Mouse (Mus musculus) embryonic facial prominence, embryonic 11.5 days (tissue): ENCODE measurements at regions not wholly inside any gene's neighbourhood (a gene's known extent, or its start where the extent isn't known, plus 50 kb on each side); places are given as distances from the start of the nearest gene placed in this dataset.

Source experiments
- ATAC-seq: fragments of 200-750 bp; cut with Nextera tagmentation; replicated peaks from 2 replicates; pipeline ENCODE4 v1.8.0; 2017; ENCODE audit warnings: low read depth; ENCODE audit not compliant: insufficient number of reproducible peaks, low FRiP score, low TSS enrichment
- DNase-seq: peaks from one replicate; pipeline ENCODE4 v3.0.0-alpha.2; 2015; ENCODE audit warnings: low spot score
- H3K27ac ChIP-seq: fragments of 300-500 bp; sonication (generic); replicated peaks from 2 replicates; pipeline ENCODE4 v1.5.1; 2014; ENCODE audit warnings: mild to moderate bottlenecking, low read depth, low read length, control low read depth
- H3K27me3 ChIP-seq: fragments of 300-500 bp; sonication (generic); 2 replicates; pipeline ENCODE4 v1.6.1; 2014; ENCODE audit warnings: mild to moderate bottlenecking, low read length, moderate library complexity, mixed read lengths; ENCODE audit not compliant: control insufficient read depth, insufficient read depth
- H3K36me3 ChIP-seq: fragments of 300-500 bp; sonication (generic); replicated peaks from 2 replicates; pipeline ENCODE4 v1.6.1; 2014; ENCODE audit warnings: low read depth, mild to moderate bottlenecking, low read length, moderate library complexity, mixed read lengths; ENCODE audit not compliant: control insufficient read depth, insufficient read depth
- H3K4me1 ChIP-seq: fragments of 300-500 bp; sonication (generic); 2 replicates; pipeline ENCODE4 v1.6.1; 2014; ENCODE audit warnings: low read length, mixed read lengths; ENCODE audit not compliant: control insufficient read depth, insufficient read depth
- H3K4me2 ChIP-seq: fragments of 300-500 bp; sonication (generic); 2 replicates; pipeline ENCODE4 v1.6.1; 2014; ENCODE audit warnings: low read depth, mild to moderate bottlenecking, control low read depth, low read length, moderate library complexity
- H3K4me3 ChIP-seq: fragments of 300-500 bp; sonication (generic); 2 replicates; pipeline ENCODE4 v1.5.1; 2014; ENCODE audit warnings: low read depth, low read length, control low read depth
- H3K9ac ChIP-seq: fragments of 300-500 bp; sonication (generic); replicated peaks from 2 replicates; pipeline ENCODE4 v1.6.1; 2014; ENCODE audit warnings: mild to moderate bottlenecking, control low read depth, low read length
- H3K9me3 ChIP-seq: fragments of 300-500 bp; sonication (generic); replicated peaks from 2 replicates; pipeline ENCODE4 v1.6.1; 2016; ENCODE audit warnings: mild to moderate bottlenecking, low read length, inconsistent platforms, mixed read lengths; ENCODE audit not compliant: control insufficient read depth
- WGBS: fragments of 180-500 bp; shearing (Covaris S2); extraction: QIAGEN DNeasy Blood & Tissue Kit; methylation state at CpG from one replicate; pipeline ENCODE4 v1.1.7; 2014; 5-methylcytosine and 5-hydroxymethylcytosine counted together

DNA sequence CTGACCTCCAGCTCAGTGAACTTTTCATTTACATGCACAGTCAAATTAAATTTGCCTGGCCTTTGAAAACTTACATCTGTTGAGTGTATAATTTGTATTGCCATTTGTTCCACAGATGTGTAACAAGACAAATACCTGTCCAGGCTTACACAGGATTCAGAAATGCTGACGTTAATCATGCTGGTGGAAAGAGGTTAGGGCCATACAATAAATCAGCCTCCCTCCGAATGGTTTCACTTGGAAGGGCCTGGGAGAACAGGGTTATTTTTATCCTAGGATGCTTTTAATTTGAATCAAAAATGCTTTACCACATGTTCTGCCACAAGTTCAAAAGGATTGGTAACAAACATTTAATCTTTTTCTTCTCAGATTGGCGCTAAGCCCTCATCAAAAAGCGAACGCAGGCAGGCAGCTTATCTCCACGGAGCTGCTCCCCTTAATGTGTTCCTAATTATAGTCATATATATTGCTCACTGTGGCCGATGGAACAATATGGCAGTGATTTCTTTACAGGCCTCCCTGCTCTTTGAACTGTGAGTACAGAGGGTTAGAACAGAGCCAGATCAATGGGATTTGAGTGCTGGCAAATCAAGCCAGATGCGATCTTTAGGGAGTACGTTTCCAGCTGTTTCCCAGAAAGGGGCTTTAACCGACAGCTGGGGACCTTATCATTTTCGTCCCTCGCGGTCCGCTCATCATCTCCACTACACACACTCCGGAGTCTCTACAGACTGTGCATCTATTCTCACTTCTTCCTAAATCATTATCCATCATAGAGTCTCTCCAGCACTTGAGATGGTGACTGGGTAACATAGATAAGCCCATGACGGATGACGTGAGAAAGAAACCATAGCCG, 313.9 kb downstream of the Ndfip2 start:
- Histone ChIP-seq H3K27ac (no peak overlapping the region), H3K36me3 (no peaks in the 10 kb centered on the region), H3K9me3 (no peaks in the 10 kb centered on the region), H3K4me3 (no peak overlapping the region), H3K4me1 (no peaks in the 10 kb centered on the region), H3K9ac (no peak overlapping the region), H3K4me2 (no peak overlapping the region), H3K27me3 (no peaks in the 10 kb centered on the region)
- ATAC-seq (peak; percentile 66), DNase-seq (peak; percentile 81)
- 44% methylated on average over 18 of the region's 18 CpGs for WGBS

DNA sequence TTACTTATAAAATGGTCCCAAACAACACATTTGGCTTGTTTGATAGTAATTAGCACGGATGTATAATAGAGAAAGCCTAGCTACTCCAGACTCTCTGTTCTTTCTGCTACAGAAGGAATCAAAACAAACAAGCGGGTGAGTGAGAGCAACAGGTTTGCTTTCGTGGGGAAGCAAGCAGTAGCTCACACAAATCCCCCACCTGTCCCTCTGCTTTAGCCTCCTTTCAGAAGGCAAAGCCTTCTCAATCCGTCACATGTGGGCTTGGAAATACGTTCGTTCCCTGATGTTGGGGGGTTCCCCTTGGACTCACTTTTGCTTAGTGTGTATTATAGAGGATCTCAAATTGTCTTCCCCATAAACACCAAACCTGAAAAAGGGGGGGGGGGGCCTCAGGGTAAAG, 311.8 kb downstream of the Ndfip2 start:
- Histone ChIP-seq H3K36me3 (no peaks in the 10 kb centered on the region), H3K9me3 (no peaks in the 10 kb centered on the region), H3K4me3 (no peak overlapping the region), H3K4me1 (no peaks in the 10 kb centered on the region), H3K9ac (no peak overlapping the region), H3K4me2 (no peak overlapping the region), H3K27ac (no peak overlapping the region), H3K27me3 (no peaks in the 10 kb centered on the region)
- DNase-seq, result no peak
- no peak for ATAC-seq
- 55% methylated on average over 6 of the region's 6 CpGs for WGBS

DNA sequence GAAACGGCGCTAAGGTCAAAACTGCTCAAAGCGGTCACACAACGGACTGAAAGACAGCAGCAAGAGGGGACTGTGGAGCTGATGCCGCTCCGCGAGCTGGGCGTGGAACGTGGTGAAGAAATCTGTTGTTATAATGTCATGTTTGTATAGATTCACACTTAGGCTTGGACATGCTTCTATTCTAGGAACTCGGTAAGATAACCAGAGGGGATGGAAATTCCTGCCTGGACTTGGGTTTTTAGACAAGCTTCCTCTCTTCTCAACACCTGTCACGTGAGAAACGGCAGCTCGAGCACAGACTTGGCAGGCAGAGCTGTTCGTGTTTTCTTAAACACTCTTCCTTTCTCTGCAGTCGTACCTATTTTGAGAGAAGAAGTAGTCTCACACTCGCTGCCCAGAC, 307.5 kb downstream of the Ndfip2 start:
- no peaks in the 10 kb centered on the region for H3K9me3 ChIP-seq
- H3K27me3 ChIP-seq, result no peaks in the 10 kb centered on the region
- DNase-seq (no peak), ATAC-seq (no peak)
- H3K9ac ChIP-seq, result no peak overlapping the region
- no peak overlapping the region for H3K27ac ChIP-seq
- WGBS, result 85% methylated on average over 16 of the region's 16 CpGs
- H3K4me1 ChIP-seq, result no peaks in the 10 kb centered on the region
- H3K36me3 ChIP-seq, result no peaks in the 10 kb centered on the region
- no peak overlapping the region for H3K4me3 ChIP-seq
- H3K4me2 ChIP-seq, result no peak overlapping the region

DNA sequence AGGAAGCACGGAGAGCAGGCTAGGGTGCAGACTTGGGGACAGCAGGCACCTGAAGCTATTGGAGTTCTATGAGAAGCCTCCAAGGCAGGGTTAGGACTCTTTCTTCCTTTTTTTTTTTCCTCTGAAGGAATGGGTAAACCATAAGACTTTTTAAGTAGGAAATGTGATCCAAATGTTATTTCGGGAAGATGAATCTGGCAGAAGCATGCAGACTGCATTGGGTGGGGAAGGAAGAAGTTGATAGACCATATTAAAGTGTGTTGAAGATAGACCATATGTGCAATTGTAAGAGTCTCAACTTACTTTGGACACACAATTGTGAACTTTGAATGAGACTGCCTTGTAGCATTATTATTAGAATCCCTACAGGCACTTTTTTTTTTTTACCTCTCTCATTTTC, 304.5 kb downstream of the Ndfip2 start:
- no peak for DNase-seq
- no peak overlapping the region for H3K4me3 ChIP-seq
- H3K9ac ChIP-seq, result no peak overlapping the region
- no peaks in the 10 kb centered on the region for H3K9me3 ChIP-seq
- H3K36me3 ChIP-seq, result no peaks in the 10 kb centered on the region
- WGBS, result 91% methylated on average over 2 of the region's 2 CpGs
- no peak overlapping the region for H3K4me2 ChIP-seq
- no peak for ATAC-seq
- H3K27me3 ChIP-seq, result no peaks in the 10 kb centered on the region
- H3K27ac ChIP-seq, result no peak overlapping the region
- H3K4me1 ChIP-seq, result no peaks in the 10 kb centered on the region

GRCm38 (mm10) chr14:105556813-105557212, 298.4 kb downstream of the Ndfip2 start:
- Histone ChIP-seq H3K9ac (no peak overlapping the region), H3K4me2 (no peak overlapping the region), H3K27me3 (no peaks in the 10 kb centered on the region), H3K4me3 (no peak overlapping the region), H3K27ac (no peak overlapping the region), H3K9me3 (no peaks in the 10 kb centered on the region), H3K36me3 (no peaks in the 10 kb centered on the region), H3K4me1 (no peaks in the 10 kb centered on the region)
- no peak for ATAC-seq
- WGBS, result 59% methylated on average over 3 of the region's 3 CpGs
- no peak for DNase-seq

- Histone ChIP-seq H3K9me3 (no peaks in the 10 kb centered on the region), H3K9ac (no peak overlapping the region), H3K27me3 (no peaks in the 10 kb centered on the region), H3K4me1 (no peaks in the 10 kb centered on the region), H3K4me3 (no peak overlapping the region), H3K27ac (no peak overlapping the region), H3K36me3 (no peaks in the 10 kb centered on the region), H3K4me2 (no peak overlapping the region)
- ATAC-seq, result no peak
- WGBS, result 84% methylated on average over 3 of the region's 3 CpGs
- no peak for DNase-seq
Measured at GRCm38 (mm10) chr14:105544066-105544465, 285.7 kb downstream of the Ndfip2 start.

GRCm38 (mm10) chr14:105542486-105543145, 284.2 kb downstream of the Ndfip2 start:
- H3K4me2 ChIP-seq, result peak overlapping the region; percentile 36
- H3K9ac ChIP-seq, result peak overlapping the region; percentile 41
- H3K4me1 ChIP-seq, result no peaks in the 10 kb centered on the region
- no peak overlapping the region for H3K27ac ChIP-seq
- DNase-seq (peak; percentile 70), ATAC-seq (0 out of 2 replicates have a peak, but pooled peaks have one; percentile 59)
- 8% methylated on average over 15 of the region's 15 CpGs for WGBS
- H3K4me3 ChIP-seq, result no peak overlapping the region
- H3K27me3 ChIP-seq, result no peaks in the 10 kb centered on the region
- H3K9me3 ChIP-seq, result no peaks in the 10 kb centered on the region
- no peaks in the 10 kb centered on the region for H3K36me3 ChIP-seq

GRCm38 (mm10) chr14:105542090-105542485, 283.7 kb downstream of the Ndfip2 start:
- ATAC-seq, result no peak
- Histone ChIP-seq H3K36me3 (no peaks in the 10 kb centered on the region), H3K9me3 (no peaks in the 10 kb centered on the region), H3K27me3 (no peaks in the 10 kb centered on the region), H3K4me2 (no peak overlapping the region), H3K4me3 (no peak overlapping the region), H3K4me1 (no peaks in the 10 kb centered on the region), H3K9ac (no peak overlapping the region), H3K27ac (no peak overlapping the region)
- WGBS, result 50% methylated on average over 8 of the region's 8 CpGs
- no peak for DNase-seq
